Mouse (Mus musculus): ENCODE data around the gene Tspan4.

The Tspan4 gene

GRCm38 (mm10) chr7:141506278-141506677 lies 31.2 kb downstream of the Tspan4 start:
- DNase-seq (ENCODE audit: low read depth), result no peak

DNA sequence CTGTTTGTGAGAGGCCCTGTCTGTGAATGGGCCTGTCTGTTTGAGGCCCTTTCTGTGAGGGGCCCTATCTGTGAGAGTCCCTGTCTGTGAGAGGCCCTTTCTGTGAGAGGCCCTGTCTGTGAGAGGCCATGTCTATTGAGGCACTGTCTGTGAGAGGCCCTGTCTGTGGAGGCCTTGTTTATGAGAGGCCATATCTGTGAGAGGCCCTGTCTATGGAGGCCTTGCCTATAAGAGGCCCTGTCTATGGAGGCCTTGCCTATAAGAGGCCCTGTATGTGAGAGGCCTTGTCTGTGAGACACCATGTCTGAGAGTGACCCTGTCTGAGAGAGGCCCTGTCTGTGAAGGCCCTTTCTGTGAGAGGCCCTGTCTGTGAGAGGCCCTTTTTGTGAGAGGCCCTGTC lies 33.1 kb downstream of the Tspan4 start:
- no peak for DNase-seq (ENCODE audit: low read depth)

GRCm38 (mm10) chr7:141510196-141510595 lies 35.2 kb downstream of the Tspan4 start:
- no peak for DNase-seq (ENCODE audit: low read depth)

- no peak for DNase-seq (ENCODE audit: low read depth)
Measured at GRCm38 (mm10) chr7:141510681-141511191, 35.7 kb downstream of the Tspan4 start.

DNA sequence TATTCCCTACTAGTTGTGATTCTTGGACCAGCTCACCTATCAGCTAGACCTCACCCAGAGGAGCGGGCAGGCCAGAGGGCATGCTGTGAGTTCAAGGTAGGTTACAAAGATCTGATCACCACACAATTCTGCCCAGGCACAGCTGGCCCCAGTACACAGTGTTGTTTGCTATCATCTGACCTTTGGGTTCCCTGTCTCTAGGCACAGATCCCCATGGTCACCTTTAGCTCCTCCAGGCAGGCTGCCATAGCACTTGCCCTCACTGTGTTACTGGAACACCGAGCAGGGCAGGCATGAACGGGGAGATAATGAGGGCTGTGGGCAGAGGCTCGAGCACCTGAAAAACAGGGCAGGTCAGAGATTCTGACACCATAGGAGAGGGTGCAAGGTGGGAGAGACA lies 42.6 kb downstream of the Tspan4 start:
- no peak for DNase-seq (ENCODE audit: low read depth)

GRCm38 (mm10) chr7:141518296-141518695 lies 43.3 kb downstream of the Tspan4 start:
- no peak for DNase-seq (ENCODE audit: low read depth)

- DNase-seq (ENCODE audit: low read depth), result no peak
Measured at GRCm38 (mm10) chr7:141518926-141519325, 43.9 kb downstream of the Tspan4 start.

- DNase-seq (ENCODE audit: low read depth), result no peak
Measured at GRCm38 (mm10) chr7:141519795-141520194, 44.8 kb downstream of the Tspan4 start.

DNA sequence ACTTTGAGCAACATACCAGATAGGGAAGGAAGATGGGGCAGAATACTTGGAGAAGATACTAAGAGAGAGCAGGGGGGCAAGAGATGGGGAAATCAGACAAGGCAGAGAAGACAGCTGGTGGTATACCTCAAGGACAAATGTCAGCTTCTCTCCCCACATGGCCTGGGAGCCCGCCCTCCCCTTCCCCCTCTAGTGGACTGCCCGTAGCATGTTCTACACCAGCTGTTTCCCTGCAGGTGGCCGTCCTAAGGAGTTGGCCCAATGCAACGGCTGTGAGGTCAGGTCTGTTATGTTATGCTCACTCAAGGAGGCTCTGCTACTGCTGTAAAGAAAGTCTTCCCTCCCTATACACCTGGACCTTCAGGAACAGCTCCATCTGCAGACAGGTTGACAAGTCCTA lies 48.0 kb downstream of the Tspan4 start:
- DNase-seq (ENCODE audit: low read depth), result no peak

- peak; percentile 39 for DNase-seq (ENCODE audit: low read depth)
Measured at GRCm38 (mm10) chr7:141524271-141524670, 49.2 kb downstream of the Tspan4 start.

- peak; percentile 52 for DNase-seq (ENCODE audit: low read depth)
Measured at GRCm38 (mm10) chr7:141524760-141525579, 49.9 kb downstream of the Tspan4 start.

GRCm38 (mm10) chr7:141525580-141525925 lies 50.5 kb downstream of the Tspan4 start:
- no peak for DNase-seq (ENCODE audit: low read depth)

DNA sequence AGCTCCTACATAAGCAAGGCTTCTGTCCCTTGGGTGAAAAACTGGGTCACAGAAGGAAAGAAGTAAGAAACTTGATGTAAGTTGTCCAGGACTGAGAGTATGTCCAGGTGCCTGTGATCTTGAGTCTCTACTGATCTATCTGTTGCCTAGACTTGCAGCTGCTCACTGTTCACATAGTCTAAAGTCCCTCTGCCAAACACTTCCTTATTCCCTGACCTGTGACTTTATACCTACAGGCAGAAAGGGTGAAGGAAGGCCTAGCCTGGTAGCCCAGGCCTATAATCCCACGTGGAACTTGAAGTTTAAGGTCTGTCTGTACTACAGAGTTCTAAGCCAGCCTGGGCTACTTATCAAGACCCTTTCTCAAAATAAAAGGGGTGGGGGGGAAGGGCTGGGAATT lies 60.5 kb downstream of the Tspan4 start:
- no peak for DNase-seq (ENCODE audit: low read depth)

DNA sequence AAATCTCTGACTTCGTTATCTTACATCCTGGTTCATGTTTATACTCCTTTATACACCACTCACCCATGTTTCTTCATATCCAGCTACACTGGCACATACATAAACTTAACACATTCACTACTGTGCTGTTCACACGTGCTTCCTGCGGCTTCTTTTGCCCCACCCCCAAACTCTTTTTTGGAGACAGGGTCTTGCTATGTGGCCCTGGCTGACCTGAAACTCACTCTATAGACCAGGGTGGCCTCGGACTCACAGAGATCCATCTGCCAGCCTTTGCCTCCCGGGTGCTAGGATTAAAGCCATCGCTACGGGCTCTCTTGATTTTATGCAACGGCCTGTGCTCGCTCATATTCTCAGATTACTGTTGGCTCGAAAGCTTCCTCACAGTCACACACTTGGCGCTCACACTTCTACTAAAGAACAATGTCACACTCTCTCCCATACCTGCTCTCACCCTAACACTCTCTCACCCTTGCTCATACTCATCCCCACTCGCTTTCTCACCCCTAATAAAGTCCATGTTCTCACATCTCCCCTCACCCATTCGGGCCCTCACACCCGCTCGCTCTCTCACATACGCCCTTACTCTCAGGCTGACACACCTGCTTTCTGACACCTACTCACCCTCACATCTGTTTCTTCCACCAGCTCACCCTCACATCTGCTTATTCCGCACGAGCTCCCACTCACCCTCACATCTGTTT lies 64.0 kb downstream of the Tspan4 start:
- no peak for DNase-seq (ENCODE audit: low read depth)

- peak; percentile 95 for DNase-seq (ENCODE audit: low read depth)
Measured at GRCm38 (mm10) chr7:141539556-141540311, 64.7 kb downstream of the Tspan4 start, which contains the start of gene Chid1. Chid1 (minus strand) TSS chr7:141539857.

- peak; percentile 90 for DNase-seq (ENCODE audit: low read depth)
Measured at GRCm38 (mm10) chr7:141540312-141541081, 65.5 kb downstream of the Tspan4 start.

DNA sequence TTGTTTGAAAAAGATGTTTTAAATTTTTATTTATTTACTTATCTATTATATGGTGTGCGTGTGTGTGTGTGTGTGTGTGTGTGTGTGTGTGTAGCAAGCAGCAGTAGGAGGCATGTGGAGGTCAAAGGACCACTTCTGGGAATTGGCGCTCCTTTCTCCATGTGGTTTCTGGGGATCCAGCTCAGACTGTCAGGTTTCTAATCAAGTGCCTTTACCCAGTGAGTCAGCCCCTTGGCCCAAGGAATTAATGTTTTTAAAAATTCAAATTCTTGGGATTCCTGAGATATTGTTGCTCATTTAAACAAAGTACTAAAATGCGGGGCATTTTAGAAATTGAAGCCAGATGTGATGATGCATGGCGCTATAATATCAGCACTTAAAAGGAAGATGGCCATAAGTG lies 66.6 kb downstream of the Tspan4 start:
- DNase-seq (ENCODE audit: low read depth), result peak; percentile 58

DNA sequence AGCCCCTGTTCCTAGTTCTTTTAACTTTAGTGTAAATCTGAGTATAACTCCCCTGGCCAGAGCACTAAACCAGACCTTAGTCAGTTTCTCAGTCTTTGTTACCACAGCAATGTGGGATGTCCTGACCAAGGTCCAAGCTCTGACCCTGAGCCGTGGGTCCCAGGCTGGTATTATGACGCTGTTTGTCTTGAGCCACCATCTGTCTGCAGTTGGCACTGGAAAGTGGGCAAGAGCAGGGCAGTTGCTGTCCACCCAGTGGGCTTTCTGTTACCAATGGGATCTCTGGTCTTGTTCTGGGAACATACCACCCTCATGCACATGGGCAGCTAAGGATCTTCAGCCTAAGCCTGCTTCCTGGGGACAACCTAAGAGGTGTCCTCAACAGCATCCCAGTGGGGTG lies 67.5 kb downstream of the Tspan4 start:
- DNase-seq (ENCODE audit: low read depth), result no peak
